Mouse (Mus musculus) right cerebral cortex, adult 2 months (tissue): ENCODE data around the gene Gm10563.
A peak's percentile ranks its signal among the peaks of the same experiment; 100 is the strongest.

Experiments
- DNase-seq, 2 experiments: peaks; one replicate each; pipeline ENCODE4 v3.0.0; 2021 to 2022; ENCODE audit warnings: low spot score in 2 of 2

Gene Gm10563

DNA sequence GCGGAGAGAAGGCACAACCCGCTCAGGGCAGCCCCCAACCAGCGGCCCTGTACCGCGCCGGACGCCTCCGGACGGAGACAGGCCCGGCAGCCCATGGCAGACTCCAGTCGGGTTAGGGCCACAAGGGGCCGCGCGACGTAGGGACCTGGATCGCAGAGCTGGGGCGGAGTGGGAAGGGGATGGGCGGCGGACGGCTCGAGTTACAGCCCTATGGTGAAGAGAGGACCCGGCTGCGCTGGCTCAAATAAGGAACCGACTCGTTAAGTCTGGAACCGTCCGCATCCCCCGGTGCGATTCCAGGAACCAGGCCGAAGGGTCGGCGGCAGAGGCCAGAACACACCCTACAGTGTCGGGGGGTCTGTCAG lies 7.9 kb upstream of the Gm10563 start, which contains the start of gene Mmp23:
Gene Mmp23, minus strand, starts transcription at position 299 of the 365 bp plus-strand sequence.
- DNase-seq, result no peak

DNA sequence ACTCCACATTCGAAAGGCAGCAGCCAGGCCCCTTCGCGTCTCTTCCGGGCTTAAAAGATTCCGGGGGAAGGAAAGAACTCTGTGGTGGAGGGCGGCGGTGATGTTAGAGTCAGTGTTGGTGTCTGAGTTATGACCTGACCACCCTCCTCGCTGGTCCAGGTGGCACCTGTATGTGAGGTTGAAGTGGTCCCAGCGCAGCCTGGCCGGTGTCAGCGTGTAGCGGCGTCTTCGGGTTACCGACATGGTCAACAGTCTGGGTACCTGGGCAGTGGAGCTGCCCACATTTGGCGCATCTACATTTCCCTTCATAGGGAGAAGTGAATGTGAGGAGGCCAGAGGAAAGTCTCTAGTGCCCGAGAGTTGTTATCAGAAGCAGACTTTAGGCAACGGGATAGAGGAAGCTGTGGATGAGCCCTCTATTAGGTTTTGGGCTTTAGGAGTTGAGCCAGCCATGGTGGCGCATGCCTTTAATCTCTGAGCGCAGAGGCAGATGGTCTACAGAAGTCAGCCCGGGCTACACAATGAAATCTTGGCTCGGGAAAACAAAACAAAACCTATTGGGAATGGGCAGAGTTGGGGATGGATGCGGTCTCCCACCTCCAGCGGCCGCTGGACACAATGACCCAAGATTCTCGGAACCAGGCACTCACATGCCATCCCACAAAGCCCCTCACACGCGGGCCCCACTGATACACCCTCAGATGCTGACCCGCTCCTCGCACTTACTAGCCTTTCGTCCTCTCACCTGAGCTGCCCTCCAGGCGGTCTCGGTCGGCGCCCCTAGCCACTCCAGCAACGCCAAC lies 7.3 kb upstream of the Gm10563 start:
- no peak for DNase-seq

GRCm38 (mm10) chr4:155651553-155652269 lies 6.5 kb upstream of the Gm10563 start:
- DNase-seq, result no peak

DNA sequence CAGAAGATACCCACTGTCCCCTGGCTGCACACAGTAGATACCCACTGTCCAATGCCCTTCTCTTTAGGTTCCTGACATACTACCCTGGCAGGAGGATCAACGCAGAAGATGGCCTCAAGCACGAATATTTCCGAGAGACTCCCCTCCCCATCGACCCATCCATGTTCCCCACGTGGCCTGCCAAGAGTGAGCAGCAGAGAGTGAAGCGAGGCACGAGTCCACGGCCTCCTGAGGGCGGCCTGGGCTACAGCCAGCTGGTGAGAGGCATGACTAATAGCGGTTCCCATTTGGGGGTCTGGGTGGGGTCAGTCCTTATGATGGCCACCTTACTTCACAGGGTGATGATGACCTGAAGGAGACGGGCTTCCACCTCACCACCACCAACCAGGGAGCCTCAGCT lies 4.1 kb upstream of the Gm10563 start:
- DNase-seq, result no peak

DNA sequence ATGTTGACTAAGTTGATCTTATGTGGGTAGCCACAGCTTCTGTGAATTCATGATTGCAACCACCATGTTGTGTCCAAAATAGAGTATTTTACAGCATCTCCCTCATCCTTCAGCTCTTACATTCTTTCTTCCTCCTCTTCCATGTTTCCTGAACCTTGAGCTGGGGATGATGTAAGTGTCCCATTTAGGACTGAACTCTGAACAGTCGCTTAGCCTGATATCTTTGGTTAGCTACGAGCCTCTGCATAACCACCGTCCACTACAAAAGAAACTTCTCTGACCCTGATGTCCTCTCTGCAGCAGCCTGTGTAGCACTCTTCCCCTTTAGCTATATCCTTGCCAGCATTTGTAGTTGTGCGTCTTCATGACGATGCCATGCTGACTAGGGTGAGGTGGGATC lies 513 bp upstream of the Gm10563 start:
- DNase-seq, result no peak

DNA sequence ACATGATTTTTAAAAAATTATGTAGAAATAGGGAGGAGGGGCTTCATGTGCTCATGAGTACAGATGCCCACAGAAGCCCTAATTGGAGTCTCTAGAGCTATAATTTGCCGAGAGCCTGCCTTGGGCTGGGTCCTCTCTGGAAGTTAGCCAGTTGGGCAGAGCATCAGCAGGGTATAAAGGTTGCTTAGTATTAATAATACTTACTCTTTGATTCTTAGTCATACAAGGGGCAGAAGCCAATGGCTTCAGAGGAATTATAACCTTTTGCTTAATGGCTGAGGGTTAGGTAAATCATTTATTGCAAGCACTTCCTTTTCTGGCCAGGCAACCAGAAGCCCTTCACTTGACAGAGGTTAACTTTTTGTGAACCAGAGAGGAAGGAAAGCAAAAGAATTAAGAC lies 1.7 kb downstream of the Gm10563 start:
- no peak for DNase-seq

- no peak for DNase-seq
These were observed 9.3 kb downstream of the Gm10563 start for GRCm38 (mm10) chr4:155635766-155636499.

DNA sequence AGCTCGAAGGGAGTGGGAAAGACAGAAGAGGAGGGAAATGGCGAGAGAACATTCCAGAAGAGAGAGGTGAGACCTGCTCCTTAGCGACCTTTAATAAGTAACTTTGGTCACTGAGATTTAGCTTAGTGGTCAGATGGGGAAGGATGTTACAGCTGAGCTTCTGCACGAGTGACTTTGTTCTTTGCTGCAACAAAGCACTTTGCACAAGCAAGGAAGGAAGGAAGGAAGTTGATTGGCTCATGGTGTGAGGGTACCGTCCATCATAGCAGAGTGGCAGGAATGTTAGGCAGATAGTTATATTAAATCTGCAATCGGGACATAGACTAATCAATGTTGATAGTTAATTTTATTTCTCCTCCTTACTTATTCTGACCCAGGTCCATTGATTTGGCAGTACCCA lies 14.9 kb downstream of the Gm10563 start:
- no peak for DNase-seq

- DNase-seq, result peak; percentile 97 to 98
These were observed 20.6 kb downstream of the Gm10563 start, which contains the start of gene Cdk11b for GRCm38 (mm10) chr4:155624338-155625291. TSS of gene Cdk11b (plus strand) at chr4:155624854.

- no peak for DNase-seq
These were observed 26.9 kb downstream of the Gm10563 start for GRCm38 (mm10) chr4:155618321-155618720.

- no peak for DNase-seq
These were observed 31.9 kb downstream of the Gm10563 start for GRCm38 (mm10) chr4:155613264-155613663.

DNA sequence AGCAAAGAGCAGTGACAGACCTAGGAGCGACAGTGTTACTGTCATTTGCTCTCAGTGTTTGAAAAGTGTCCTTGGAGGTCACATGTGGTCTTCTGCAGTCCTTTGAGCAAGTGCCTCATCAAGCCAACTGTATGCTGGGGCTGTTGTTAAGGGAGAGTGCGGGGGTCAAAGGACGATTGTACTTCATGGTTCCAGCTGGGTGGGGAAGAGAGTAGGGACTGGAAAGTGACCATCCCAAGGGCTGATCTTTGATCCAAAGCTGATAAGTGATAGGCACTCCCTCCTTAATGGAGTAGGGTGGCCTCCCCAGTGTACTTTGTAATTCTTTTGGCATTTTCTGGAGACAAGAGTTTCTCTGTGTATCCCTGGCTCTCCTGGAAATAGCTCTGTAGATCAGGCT lies 33.3 kb downstream of the Gm10563 start:
- no peak for DNase-seq

DNA sequence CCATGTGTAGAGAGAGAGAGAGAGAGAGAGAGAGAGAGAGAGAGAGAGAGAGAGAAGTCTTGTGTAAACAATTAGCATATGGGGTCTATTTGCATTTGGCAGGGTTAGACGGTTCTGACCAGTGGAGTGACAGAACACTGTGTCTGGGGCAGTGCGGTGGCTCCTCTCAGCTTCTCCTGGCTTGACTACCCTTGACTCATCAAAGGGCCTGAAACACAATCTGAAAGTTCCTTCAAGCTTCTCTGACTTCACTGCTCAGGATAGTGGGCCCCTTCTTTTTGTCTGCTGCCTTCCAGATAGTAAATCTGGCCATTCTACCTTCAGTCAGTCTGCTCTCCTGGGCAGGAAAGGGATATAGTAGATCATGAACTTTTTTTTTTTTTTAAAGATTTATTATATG lies 38.4 kb downstream of the Gm10563 start:
- no peak for DNase-seq

DNA sequence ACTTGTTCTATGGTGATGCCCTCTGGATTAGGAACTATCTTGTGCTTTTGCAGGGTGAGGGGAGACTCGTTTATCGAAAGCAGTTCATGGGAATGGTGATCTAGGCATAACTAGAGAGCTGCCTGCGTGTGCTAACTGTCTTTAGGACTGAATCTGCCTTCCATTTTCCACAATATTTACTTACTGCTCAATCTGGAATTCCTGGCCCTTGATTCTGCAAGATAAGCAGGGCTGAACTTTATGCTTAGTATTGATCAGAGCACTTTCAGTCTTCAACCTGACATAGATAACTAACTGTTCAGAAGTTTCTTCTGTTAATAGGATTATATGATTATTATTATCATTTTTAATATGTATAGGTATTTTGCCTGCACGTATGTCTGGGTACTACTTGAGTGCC lies 40.1 kb downstream of the Gm10563 start:
- DNase-seq, result no peak

DNA sequence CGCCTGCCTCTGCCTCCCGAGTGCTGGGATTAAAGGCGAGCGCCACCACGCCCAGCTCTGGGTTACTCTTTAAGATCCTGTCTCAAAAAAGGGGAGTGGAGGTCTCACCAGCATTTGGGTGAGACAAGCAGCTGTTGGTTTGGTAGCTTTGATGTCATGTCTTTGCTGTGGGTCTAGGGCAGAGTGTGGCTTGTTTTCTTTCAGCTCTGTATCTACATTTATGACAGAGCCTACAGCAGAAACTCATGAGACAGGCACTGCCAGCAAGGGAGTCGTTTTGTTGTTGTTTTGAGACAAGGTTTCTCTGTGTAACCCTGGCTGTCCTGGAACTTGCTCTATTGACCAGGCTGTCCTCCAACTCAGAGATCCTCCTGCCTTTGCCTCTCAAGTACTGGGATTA lies 41.4 kb downstream of the Gm10563 start:
- no peak for DNase-seq

GRCm38 (mm10) chr4:155602753-155603152 lies 42.5 kb downstream of the Gm10563 start:
- no peak for DNase-seq

GRCm38 (mm10) chr4:155601997-155602456 lies 43.2 kb downstream of the Gm10563 start:
- no peak for DNase-seq

GRCm38 (mm10) chr4:155601091-155601996 lies 43.9 kb downstream of the Gm10563 start, which contains the start of gene Slc35e2:
TSS of gene Slc35e2 (plus strand) at chr4:155601416.
- DNase-seq, result peak; percentile 89 to 95

DNA sequence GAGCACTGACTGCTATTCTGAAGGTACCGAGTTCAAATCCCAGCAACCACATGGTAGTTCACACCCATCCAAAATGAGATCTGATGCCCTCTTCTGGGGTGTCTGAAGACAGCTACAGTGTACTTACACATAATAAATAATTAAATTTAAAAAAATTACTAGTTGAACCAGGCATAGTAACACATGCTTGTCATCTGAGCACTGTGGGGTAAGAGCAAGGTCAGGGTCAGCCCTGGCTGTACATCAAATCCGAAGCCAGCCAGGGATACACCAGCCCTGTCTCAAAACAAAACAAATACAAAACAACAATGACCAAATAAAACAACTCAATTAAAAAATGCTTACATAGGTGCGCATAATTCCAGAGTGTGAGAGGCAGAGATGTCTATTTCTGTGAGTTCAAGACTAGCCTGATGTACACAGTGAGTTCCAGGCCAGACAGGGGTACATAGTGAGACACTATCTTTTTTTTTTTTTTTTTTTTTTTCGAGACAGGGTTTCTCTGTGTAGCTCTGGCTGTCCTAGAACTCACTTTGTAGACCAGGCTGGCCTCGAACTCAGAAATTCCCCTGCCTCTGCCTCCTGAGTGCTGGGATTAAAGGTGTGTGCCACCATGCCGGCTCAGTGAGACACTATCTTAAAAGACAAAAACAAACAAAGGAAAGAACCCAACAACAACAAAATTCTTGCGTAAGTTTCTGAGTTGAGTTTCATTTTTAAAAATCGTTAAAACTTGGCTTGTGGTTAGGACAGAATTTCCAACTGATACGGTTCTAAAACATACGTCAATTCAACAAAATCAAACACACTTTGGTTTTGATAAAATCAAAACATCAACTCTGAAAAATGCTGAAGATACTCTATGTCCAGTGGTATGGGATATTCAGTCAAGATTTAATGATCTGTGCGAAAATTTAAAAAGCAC lies 45.0 kb downstream of the Gm10563 start:
- no peak for DNase-seq
